ENCODE assay signal across 8 mouse cellular contexts in the genomic region with DNA sequence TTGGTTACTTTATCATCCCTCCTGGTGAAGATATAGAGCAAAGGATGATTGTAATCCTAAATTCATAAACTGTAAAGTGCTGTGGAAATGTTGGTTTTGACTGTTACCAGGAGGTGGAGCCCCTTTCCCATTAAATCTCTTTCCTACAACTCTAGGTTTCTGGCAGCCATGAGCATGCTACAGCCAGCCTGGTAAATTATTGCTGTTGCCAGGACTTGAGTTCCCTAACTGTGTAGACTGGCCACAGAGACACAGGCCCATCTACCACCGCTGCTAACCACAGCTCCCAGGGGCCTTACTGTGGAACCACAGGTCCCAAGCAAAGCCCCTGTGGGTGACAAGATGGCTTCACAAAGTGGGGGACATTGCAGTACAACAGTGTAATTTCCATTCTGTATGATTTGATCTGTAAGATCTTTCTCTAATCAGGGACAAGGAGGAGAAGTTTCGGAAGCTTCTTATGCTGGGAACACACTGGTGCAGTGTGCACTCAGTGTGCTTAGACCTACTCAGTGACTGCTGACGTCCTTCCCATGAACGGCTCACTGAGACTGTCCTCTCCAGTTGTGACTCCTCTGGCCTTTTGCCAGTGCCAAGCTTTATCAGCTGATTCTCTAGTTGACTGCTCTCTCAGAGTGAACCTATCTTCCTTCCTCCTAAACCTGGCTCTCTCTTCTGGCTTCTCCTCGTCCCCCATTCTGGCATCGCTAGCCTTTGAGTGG. TPM values are rescaled to one million over a fixed set of nuclear protein-coding genes. Genes with fewer than 3 reads are reported as not detected.
DNase-seq lines count a peak whose midpoint lies in the region; ATAC-seq and TF ChIP-seq lines count a peak whose summit lies in the region.

No protein-coding gene starts in this region.

- H3K4me1 ChIP-seq in hindbrain, embryonic 11.5 days (replicated peaks; ENCODE audit: control insufficient read depth, insufficient read depth, low read length) = 0 out of 2 replicates have a peak, but pooled peaks cover 3% of the 10 kb centered on the region
- H3K4me1 ChIP-seq in hindbrain, embryonic 12.5 days = peaks cover 10% of the 10 kb centered on the region
- H3K4me1 ChIP-seq in CH12.LX (ENCODE audit: control insufficient read depth in 1 of 2, insufficient read depth in 2 of 2) = no peaks in the 10 kb centered on the region
- H3K4me1 ChIP-seq in heart, postnatal 0 days (ENCODE audit: control insufficient read depth, insufficient read depth) = no peaks in the 10 kb centered on the region

- H3K9ac ChIP-seq in hindbrain, embryonic 11.5 days (ENCODE audit: low read depth, low read length) = no peak overlapping the region
- no peak overlapping the region for H3K9ac ChIP-seq in hindbrain, embryonic 12.5 days
- H3K9ac ChIP-seq in CH12.LX (ENCODE audit: insufficient read depth, low read depth) = no peak overlapping the region
- no peak overlapping the region for H3K9ac ChIP-seq in heart, postnatal 0 days (replicated peaks; ENCODE audit: low read depth, low read length)

- no peak overlapping the region for H3K4me3 ChIP-seq in hindbrain, embryonic 11.5 days (ENCODE audit: low read depth, low read length)
- H3K4me3 ChIP-seq in hindbrain, embryonic 12.5 days = no peak overlapping the region
- H3K4me3 ChIP-seq in CH12.LX (replicated peaks in 1 of 3; ENCODE audit: low read depth in 2 of 3, low read length in 2 of 3, poor library complexity in 1 of 3) = no peak overlapping the region
- H3K4me3 ChIP-seq in heart, postnatal 0 days (ENCODE audit: low read depth, low read length) = no peak overlapping the region

- ATAC-seq in hindbrain, embryonic 11.5 days (ENCODE audit: low FRiP score) = no peak
- no peak for ATAC-seq in hindbrain, embryonic 12.5 days (ENCODE audit: low FRiP score)
- ATAC-seq in heart, postnatal 0 days (ENCODE audit: insufficient read depth, low read depth) = no peak

- H3K9me3 ChIP-seq in hindbrain, embryonic 11.5 days (ENCODE audit: control insufficient read depth, low read length) = no peaks in the 10 kb centered on the region
- H3K9me3 ChIP-seq in hindbrain, embryonic 12.5 days (replicated peaks) = no peaks in the 10 kb centered on the region
- no peaks in the 10 kb centered on the region for H3K9me3 ChIP-seq in CH12.LX (replicated peaks; ENCODE audit: low read length)
- H3K9me3 ChIP-seq in heart, postnatal 0 days (replicated peaks; ENCODE audit: control insufficient read depth, low read length) = no peaks in the 10 kb centered on the region

- peak; percentile 40 for DNase-seq in hindbrain, embryonic 11.5 days (ENCODE audit: low spot score)
- peak; percentile 18 for DNase-seq in CH12.LX (ENCODE audit: extremely low read depth)
- peak; percentile 8 for DNase-seq in cerebellum, adult 11 months
- peak; percentile 39 for DNase-seq in heart, postnatal 0 days (ENCODE audit: low spot score)
- DNase-seq in left cerebral cortex, postnatal 4 days = peak; percentile 42
- no peak for DNase-seq in yolk sac, embryonic 10.5 days (ENCODE audit: low spot score)
- no peak for DNase-seq in natural killer cell, adult 2 months (ENCODE audit: low spot score in 2 of 2)

- in situ Hi-C loops in CH12.LX (cut with MboI; ENCODE audit: low pct_ligation_motif_present, low pct_unique_long_range_greater_than_20kb, low sequenced_read_pairs) = no loop called here

- intact Hi-C loops in left cerebral cortex, postnatal 4 days (cut with DNase I) = loop anchor here (10.0 kb wide), 1 partner anchor 883 kb away; no protein-coding TSS in a partner anchor

- TF ChIP-seq CTCF in CH12.LX (conservative IDR thresholded peaks at IDR 0.05 in 1 of 2, IDR thresholded peaks at IDR 0.05 in 1 of 2; ENCODE audit: low read depth in 2 of 2, low read length in 2 of 2) = peak in 1 of 2 experiments; percentile 62; a peak in 2 of 4 replicates
- peak; percentile 54 for TF ChIP-seq CTCF in heart, postnatal 0 days (IDR thresholded peaks at IDR 0.05; ENCODE audit: low read depth)

- H3K27ac ChIP-seq in hindbrain, embryonic 11.5 days (ENCODE audit: low read depth, low read length) = no peak overlapping the region
- no peak overlapping the region for H3K27ac ChIP-seq in hindbrain, embryonic 12.5 days
- no peak overlapping the region for H3K27ac ChIP-seq in CH12.LX (ENCODE audit: insufficient read depth, low read depth)
- no peak overlapping the region for H3K27ac ChIP-seq in heart, postnatal 0 days (ENCODE audit: low read depth)

- TF ChIP-seq RAD21 in CH12.LX (IDR thresholded peaks at IDR 0.05; ENCODE audit: low read depth, low read length) = peak; percentile 66

- no peak overlapping the region for H3K4me2 ChIP-seq in hindbrain, embryonic 11.5 days (replicated peaks; ENCODE audit: low read depth, low read length)
- no peak overlapping the region for H3K4me2 ChIP-seq in hindbrain, embryonic 12.5 days (replicated peaks)
- no peak overlapping the region for H3K4me2 ChIP-seq in CH12.LX (ENCODE audit: insufficient read depth, low read depth, poor library complexity, severe bottlenecking)
- H3K4me2 ChIP-seq in heart, postnatal 0 days (ENCODE audit: low read depth, low read length) = no peak overlapping the region

- H3K79me2 ChIP-seq in CH12.LX (replicated peaks; ENCODE audit: control insufficient read depth, extremely low read depth, insufficient read depth, poor library complexity, severe bottlenecking) = no peaks in the 10 kb centered on the region

- no peak for TF ChIP-seq POLR2A in CH12.LX (IDR thresholded peaks at IDR 0.05; ENCODE audit: low read depth, low read length)

- dilution Hi-C loops in CH12.LX (cut with MboI; ENCODE audit: extremely low pct_ligation_motif_present, extremely low pct_unique_long_range_greater_than_20kb, low sequenced_read_pairs) = no loop called here

- WGBS in hindbrain, embryonic 11.5 days = 90% methylated on average over 6 of the region's 6 CpGs
- 83% methylated on average over 6 of the region's 6 CpGs for WGBS in hindbrain, embryonic 12.5 days
- 55% methylated on average over 6 of the region's 6 CpGs for WGBS in heart, postnatal 0 days

- no peak for TF ChIP-seq EP300 in CH12.LX (IDR thresholded peaks at IDR 0.05; ENCODE audit: low read length)
- TF ChIP-seq EP300 in heart, postnatal 0 days (IDR thresholded peaks at IDR 0.05; ENCODE audit: low read depth) = no peak

- no peaks in the 10 kb centered on the region for H3K36me3 ChIP-seq in hindbrain, embryonic 11.5 days (ENCODE audit: control insufficient read depth, insufficient read depth, low read length)
- H3K36me3 ChIP-seq in hindbrain, embryonic 12.5 days = no peaks in the 10 kb centered on the region
- H3K36me3 ChIP-seq in CH12.LX (replicated peaks in 1 of 2; ENCODE audit: control insufficient read depth in 1 of 2, insufficient read depth in 1 of 2, low read length in 1 of 2) = no peaks in the 10 kb centered on the region
- no peaks in the 10 kb centered on the region for H3K36me3 ChIP-seq in heart, postnatal 0 days (replicated peaks; ENCODE audit: control insufficient read depth, insufficient read depth, low read length)

- no peaks in the 10 kb centered on the region for H3K27me3 ChIP-seq in hindbrain, embryonic 11.5 days (ENCODE audit: control insufficient read depth, insufficient read depth, low read length)
- H3K27me3 ChIP-seq in hindbrain, embryonic 12.5 days = no peaks in the 10 kb centered on the region
- peaks cover 4% of the 10 kb centered on the region for H3K27me3 ChIP-seq in CH12.LX (replicated peaks)
- H3K27me3 ChIP-seq in heart, postnatal 0 days (ENCODE audit: control insufficient read depth, insufficient read depth, low read length) = no peaks in the 10 kb centered on the region

TF ChIP-seq in CH12.LX, 34 proteins besides CTCF, POLR2A, EP300 and RAD21:
- TF ChIP-seq SMC3 (IDR thresholded peaks at IDR 0.05; ENCODE audit: low read depth, low read length) (peak; percentile 44; the same call in 1 of the 2 replicates), USF2 (conservative IDR thresholded peaks at IDR 0.05; ENCODE audit: low read depth, low read length) (no peak)
TF ChIP-seq in CH12.LX: peak in this region for 1.

RNA-seq across cellular contexts. Expression of a gene that starts 47.6 kb away (rescaled TPM):
- 359 and 365 TPM in 2 replicates for polyA plus RNA-seq in hindbrain, embryonic 11.5 days (2014; fragmentation: Nextera tagmentation; extraction: Ambion mirVana)
- polyA plus RNA-seq in hindbrain, embryonic 12.5 days (2016; fragmentation: Nextera tagmentation; extraction: Ambion mirVana) = 312 and 347 TPM in 2 replicates
- total RNA-seq in CH12.LX (2012; rRNA removed) = 548 and 590 TPM in 2 replicates
- total RNA-seq in CH12.LX (2014; rRNA removed) = 495 and 583 TPM in 2 replicates
- 271 and 286 TPM in 2 replicates for polyA plus RNA-seq in CH12.LX (2012; ENCODE audit: insufficient read length, low read depth)
- total RNA-seq in heart, postnatal 0 days (2014; rRNA removed; ENCODE audit: low replicate concordance) = 68.0 and 102 TPM in 2 replicates
- polyA plus RNA-seq in heart, postnatal 0 days (2015; fragmentation: Nextera tagmentation; extraction: Ambion mirVana) = 104 and 120 TPM in 2 replicates
- total RNA-seq in left cerebral cortex, postnatal 4 days (2021) = 10 to 100 TPM; 82.0 to 97.7 TPM

RNA-seq across cellular contexts. Expression of a gene that starts 47.9 kb away (rescaled TPM):
- polyA plus RNA-seq in hindbrain, embryonic 11.5 days (2014; fragmentation: Nextera tagmentation; extraction: Ambion mirVana) = 161 TPM in 2 replicates
- polyA plus RNA-seq in hindbrain, embryonic 12.5 days (2016; fragmentation: Nextera tagmentation; extraction: Ambion mirVana) = 196 and 206 TPM in 2 replicates
- total RNA-seq in CH12.LX (2012; rRNA removed) = 12.2 and 14.9 TPM in 2 replicates
- 6.6 and 8.4 TPM in 2 replicates for total RNA-seq in CH12.LX (2014; rRNA removed)
- 27.1 and 28.9 TPM in 2 replicates for polyA plus RNA-seq in CH12.LX (2012; ENCODE audit: insufficient read length, low read depth)
- 12.4 and 16.7 TPM in 2 replicates for total RNA-seq in heart, postnatal 0 days (2014; rRNA removed; ENCODE audit: low replicate concordance)
- polyA plus RNA-seq in heart, postnatal 0 days (2015; fragmentation: Nextera tagmentation; extraction: Ambion mirVana) = 12.7 and 12.9 TPM in 2 replicates
- total RNA-seq in left cerebral cortex, postnatal 4 days (2021) = 100 to 1,000 TPM; 169 to 175 TPM

Comparison
In these comparisons a context has a peak if more than half of its experiments do, and no peak if none do; other contexts are left out.
1. DNase-seq: peak in hindbrain, embryonic 11.5 days (single experiment), CH12.LX (single experiment), cerebellum, adult 11 months (single experiment), heart, postnatal 0 days (single experiment) and left cerebral cortex, postnatal 4 days (single experiment); none in yolk sac, embryonic 10.5 days (single experiment) and natural killer cell, adult 2 months (0 of 2).